Mouse (Mus musculus): ENCODE results near the gene Ckap2l. TPM values are rescaled to one million over a fixed set of nuclear protein-coding genes. Genes with fewer than 3 reads are reported as not detected.

The Ckap2l gene
- polyA plus RNA-seq, 1 experiment from 2014 or later = 47.6 TPM

GRCm38 (mm10) chr2:129273823-129274222, 23.2 kb downstream of the Ckap2l start:
- Histone ChIP-seq H3K27me3 (replicated peaks; ENCODE audit: control insufficient read depth, insufficient read depth, low read length) (no peaks in the 10 kb centered on the region), H3K4me2 (ENCODE audit: low read depth, low read length) (no peak overlapping the region), H3K36me3 (ENCODE audit: control insufficient read depth, insufficient read depth, low read length) (peaks cover 80% of the 10 kb centered on the region), H3K9ac (ENCODE audit: low read depth, low read length) (no peak overlapping the region), H3K9me3 (ENCODE audit: control insufficient read depth, low read length) (no peaks in the 10 kb centered on the region), H3K4me3 (ENCODE audit: low read depth, low read length) (no peak overlapping the region), H3K27ac (replicated peaks; ENCODE audit: low read depth, low read length) (no peak overlapping the region), H3K4me1 (ENCODE audit: control insufficient read depth, insufficient read depth, low read length) (no peaks in the 10 kb centered on the region)
- DNase-seq (ENCODE audit: low spot score) = no peak
- ATAC-seq (ENCODE audit: low read depth) = no peak
- 99% methylated on average over 5 of the region's 5 CpGs for WGBS

GRCm38 (mm10) chr2:129270621-129271020, 26.4 kb downstream of the Ckap2l start:
- Histone ChIP-seq H3K9ac (ENCODE audit: low read depth, low read length) (no peak overlapping the region), H3K9me3 (ENCODE audit: control insufficient read depth, low read length) (peaks cover 6% of the 10 kb centered on the region; the same call in 1 of the 2 replicates), H3K4me2 (ENCODE audit: low read depth, low read length) (no peak overlapping the region), H3K27me3 (replicated peaks; ENCODE audit: control insufficient read depth, insufficient read depth, low read length) (no peaks in the 10 kb centered on the region), H3K36me3 (ENCODE audit: control insufficient read depth, insufficient read depth, low read length) (peaks cover 85% of the 10 kb centered on the region), H3K27ac (replicated peaks; ENCODE audit: low read depth, low read length) (no peak overlapping the region), H3K4me1 (ENCODE audit: control insufficient read depth, insufficient read depth, low read length) (no peaks in the 10 kb centered on the region), H3K4me3 (ENCODE audit: low read depth, low read length) (no peak overlapping the region)
- DNase-seq (ENCODE audit: low spot score) (no peak), ATAC-seq (ENCODE audit: low read depth) (no peak)
- WGBS = 83% methylated on average over 8 of the region's 9 CpGs

- 95% methylated on average over 5 of the region's 5 CpGs for WGBS
- Histone ChIP-seq H3K27ac (replicated peaks; ENCODE audit: low read depth, low read length) (no peak overlapping the region), H3K36me3 (ENCODE audit: control insufficient read depth, insufficient read depth, low read length) (peaks cover 80% of the 10 kb centered on the region), H3K4me3 (ENCODE audit: low read depth, low read length) (no peak overlapping the region), H3K4me1 (ENCODE audit: control insufficient read depth, insufficient read depth, low read length) (no peaks in the 10 kb centered on the region), H3K9me3 (ENCODE audit: control insufficient read depth, low read length) (peaks cover 6% of the 10 kb centered on the region; the same call in 1 of the 2 replicates), H3K9ac (ENCODE audit: low read depth, low read length) (no peak overlapping the region), H3K27me3 (replicated peaks; ENCODE audit: control insufficient read depth, insufficient read depth, low read length) (no peaks in the 10 kb centered on the region), H3K4me2 (ENCODE audit: low read depth, low read length) (no peak overlapping the region)
- DNase-seq (ENCODE audit: low spot score) (no peak), ATAC-seq (ENCODE audit: low read depth) (no peak)
Measured at GRCm38 (mm10) chr2:129269986-129270385, 27.0 kb downstream of the Ckap2l start.

GRCm38 (mm10) chr2:129269161-129269643, 27.8 kb downstream of the Ckap2l start:
- no peak for ATAC-seq (ENCODE audit: low read depth)
- no peak overlapping the region for H3K27ac ChIP-seq (replicated peaks; ENCODE audit: low read depth, low read length)
- WGBS = 91% methylated on average over 12 of the region's 12 CpGs
- DNase-seq (ENCODE audit: low spot score) = no peak
- H3K36me3 ChIP-seq (ENCODE audit: control insufficient read depth, insufficient read depth, low read length) = peaks cover 74% of the 10 kb centered on the region
- H3K9me3 ChIP-seq (ENCODE audit: control insufficient read depth, low read length) = peaks cover 6% of the 10 kb centered on the region; the same call in 1 of the 2 replicates
- H3K9ac ChIP-seq (ENCODE audit: low read depth, low read length) = no peak overlapping the region
- no peaks in the 10 kb centered on the region for H3K27me3 ChIP-seq (replicated peaks; ENCODE audit: control insufficient read depth, insufficient read depth, low read length)
- H3K4me3 ChIP-seq (ENCODE audit: low read depth, low read length) = no peak overlapping the region
- no peaks in the 10 kb centered on the region for H3K4me1 ChIP-seq (ENCODE audit: control insufficient read depth, insufficient read depth, low read length)
- H3K4me2 ChIP-seq (ENCODE audit: low read depth, low read length) = no peak overlapping the region

GRCm38 (mm10) chr2:129267738-129268137, 29.3 kb downstream of the Ckap2l start:
- Histone ChIP-seq H3K9me3 (ENCODE audit: control insufficient read depth, low read length) (peaks cover 6% of the 10 kb centered on the region; the same call in 1 of the 2 replicates), H3K4me3 (ENCODE audit: low read depth, low read length) (no peak overlapping the region), H3K27me3 (replicated peaks; ENCODE audit: control insufficient read depth, insufficient read depth, low read length) (no peaks in the 10 kb centered on the region), H3K36me3 (ENCODE audit: control insufficient read depth, insufficient read depth, low read length) (peaks cover 61% of the 10 kb centered on the region), H3K4me2 (ENCODE audit: low read depth, low read length) (no peak overlapping the region), H3K9ac (ENCODE audit: low read depth, low read length) (no peak overlapping the region), H3K27ac (replicated peaks; ENCODE audit: low read depth, low read length) (no peak overlapping the region), H3K4me1 (ENCODE audit: control insufficient read depth, insufficient read depth, low read length) (no peaks in the 10 kb centered on the region)
- ATAC-seq (ENCODE audit: low read depth) = no peak
- DNase-seq (ENCODE audit: low spot score) = no peak
- 99% methylated on average over 5 of the region's 5 CpGs for WGBS

- ATAC-seq (ENCODE audit: low read depth) (no peak), DNase-seq (ENCODE audit: low spot score) (no peak)
- WGBS = 92% methylated on average over 7 of the region's 7 CpGs
- H3K4me2 ChIP-seq (ENCODE audit: low read depth, low read length) = no peak overlapping the region
- H3K36me3 ChIP-seq (ENCODE audit: control insufficient read depth, insufficient read depth, low read length) = peaks cover 41% of the 10 kb centered on the region
- H3K27ac ChIP-seq (replicated peaks; ENCODE audit: low read depth, low read length) = no peak overlapping the region
- H3K4me3 ChIP-seq (ENCODE audit: low read depth, low read length) = no peak overlapping the region
- no peaks in the 10 kb centered on the region for H3K4me1 ChIP-seq (ENCODE audit: control insufficient read depth, insufficient read depth, low read length)
- H3K27me3 ChIP-seq (replicated peaks; ENCODE audit: control insufficient read depth, insufficient read depth, low read length) = no peaks in the 10 kb centered on the region
- H3K9ac ChIP-seq (ENCODE audit: low read depth, low read length) = no peak overlapping the region
- peaks cover 6% of the 10 kb centered on the region; the same call in 1 of the 2 replicates for H3K9me3 ChIP-seq (ENCODE audit: control insufficient read depth, low read length)
Measured at GRCm38 (mm10) chr2:129265316-129265715, 31.7 kb downstream of the Ckap2l start.

- Histone ChIP-seq H3K4me3 (ENCODE audit: low read depth, low read length) (no peak overlapping the region), H3K4me1 (ENCODE audit: control insufficient read depth, insufficient read depth, low read length) (no peaks in the 10 kb centered on the region), H3K9ac (ENCODE audit: low read depth, low read length) (no peak overlapping the region), H3K27ac (replicated peaks; ENCODE audit: low read depth, low read length) (no peak overlapping the region), H3K9me3 (ENCODE audit: control insufficient read depth, low read length) (peaks cover 6% of the 10 kb centered on the region; the same call in 1 of the 2 replicates), H3K36me3 (ENCODE audit: control insufficient read depth, insufficient read depth, low read length) (peaks cover 19% of the 10 kb centered on the region), H3K27me3 (replicated peaks; ENCODE audit: control insufficient read depth, insufficient read depth, low read length) (no peaks in the 10 kb centered on the region), H3K4me2 (ENCODE audit: low read depth, low read length) (no peak overlapping the region)
- no peak for DNase-seq (ENCODE audit: low spot score)
- no peak for ATAC-seq (ENCODE audit: low read depth)
- WGBS = 53% methylated on average over 5 of the region's 5 CpGs
Measured at GRCm38 (mm10) chr2:129263073-129263472, 33.9 kb downstream of the Ckap2l start.

- 0 out of 2 replicates have a peak, but pooled peaks cover 3% of the 10 kb centered on the region for H3K36me3 ChIP-seq (ENCODE audit: control insufficient read depth, insufficient read depth, low read length)
Measured at GRCm38 (mm10) chr2:129261151-129261794, 35.7 kb downstream of the Ckap2l start.

GRCm38 (mm10) chr2:129260646-129261045, 36.4 kb downstream of the Ckap2l start:
- DNase-seq (ENCODE audit: low spot score) (no peak), ATAC-seq (ENCODE audit: low read depth) (no peak)
- no peak overlapping the region for H3K9ac ChIP-seq (ENCODE audit: low read depth, low read length)
- H3K36me3 ChIP-seq (ENCODE audit: control insufficient read depth, insufficient read depth, low read length) = no peaks in the 10 kb centered on the region
- no peaks in the 10 kb centered on the region for H3K27me3 ChIP-seq (replicated peaks; ENCODE audit: control insufficient read depth, insufficient read depth, low read length)
- H3K9me3 ChIP-seq (ENCODE audit: control insufficient read depth, low read length) = no peaks in the 10 kb centered on the region
- H3K27ac ChIP-seq (replicated peaks; ENCODE audit: low read depth, low read length) = no peak overlapping the region
- H3K4me2 ChIP-seq (ENCODE audit: low read depth, low read length) = no peak overlapping the region
- no peaks in the 10 kb centered on the region for H3K4me1 ChIP-seq (ENCODE audit: control insufficient read depth, insufficient read depth, low read length)
- WGBS = 71% methylated on average over 3 of the region's 3 CpGs
- H3K4me3 ChIP-seq (ENCODE audit: low read depth, low read length) = no peak overlapping the region

More at GRCm38 (mm10) chr2:129261151-129261794, 35.7 kb downstream of the Ckap2l start:
- no peak for DNase-seq (ENCODE audit: low spot score)
- H3K4me3 ChIP-seq (ENCODE audit: low read depth, low read length) = no peak overlapping the region
- peaks cover 3% of the 10 kb centered on the region; the same call in 1 of the 2 replicates for H3K9me3 ChIP-seq (ENCODE audit: control insufficient read depth, low read length)
- no peak overlapping the region for H3K4me2 ChIP-seq (ENCODE audit: low read depth, low read length)
- H3K9ac ChIP-seq (ENCODE audit: low read depth, low read length) = no peak overlapping the region
- ATAC-seq (ENCODE audit: low read depth) = no peak
- no peaks in the 10 kb centered on the region for H3K27me3 ChIP-seq (replicated peaks; ENCODE audit: control insufficient read depth, insufficient read depth, low read length)
- 42% methylated on average over 6 of the region's 6 CpGs for WGBS
- no peaks in the 10 kb centered on the region for H3K4me1 ChIP-seq (ENCODE audit: control insufficient read depth, insufficient read depth, low read length)
- no peak overlapping the region for H3K27ac ChIP-seq (replicated peaks; ENCODE audit: low read depth, low read length)
